Mouse (Mus musculus) neutrophil, adult 5-6 weeks (primary cell): ENCODE results near the gene Chrm4. TPM values are rescaled to one million over a fixed set of nuclear protein-coding genes. Genes with fewer than 3 reads are reported as not detected.

ENCODE experiments used
- ATAC-seq: fragments of 151-379, 151-347 bp; 2 replicates; pipeline ENCODE4 v1.8.0; 2017; ENCODE audit warnings: mild to moderate bottlenecking, moderate TSS enrichment; ENCODE audit not compliant: insufficient number of reproducible peaks, poor library complexity, low FRiP score, severe bottlenecking; ENCODE audit errors: extremely low read depth
- total RNA-seq: library from RNA; stranded (forward); fragments of 200-1000 nt; gene quantifications from 2 replicates; pipeline ENCODE4 v1.2.3, GENCODE M21; 2017

Chrm4 gene
- not detected in 2 replicates for total RNA-seq

- no peak for ATAC-seq
Observed at GRCm38 (mm10) chr2:91926949-91927348, at the start of gene Chrm4. TSS of gene Chrm4 (plus strand) at chr2:91927249.

GRCm38 (mm10) chr2:91878387-91879180, 48.5 kb upstream of the Chrm4 start:
- no peak for ATAC-seq

GRCm38 (mm10) chr2:91883961-91884360, 43.1 kb upstream of the Chrm4 start:
- ATAC-seq, result no peak

- no peak for ATAC-seq
Observed at GRCm38 (mm10) chr2:91884616-91885015, 42.4 kb upstream of the Chrm4 start.

- ATAC-seq, result no peak
Observed at GRCm38 (mm10) chr2:91894716-91895115, 32.3 kb upstream of the Chrm4 start.

GRCm38 (mm10) chr2:91895401-91895800, 31.6 kb upstream of the Chrm4 start:
- no peak for ATAC-seq

GRCm38 (mm10) chr2:91897968-91898367, 29.1 kb upstream of the Chrm4 start:
- ATAC-seq, result no peak

- no peak for ATAC-seq
Observed at GRCm38 (mm10) chr2:91899141-91899540, 27.9 kb upstream of the Chrm4 start.

GRCm38 (mm10) chr2:91900431-91900830, 26.6 kb upstream of the Chrm4 start:
- no peak for ATAC-seq

GRCm38 (mm10) chr2:91902336-91902735, 24.7 kb upstream of the Chrm4 start:
- ATAC-seq, result no peak

GRCm38 (mm10) chr2:91903171-91903925, 23.7 kb upstream of the Chrm4 start:
- ATAC-seq, result no peak

- no peak for ATAC-seq
Observed at GRCm38 (mm10) chr2:91904618-91905307, 22.3 kb upstream of the Chrm4 start.

- no peak for ATAC-seq
Observed at GRCm38 (mm10) chr2:91906141-91906540, 20.9 kb upstream of the Chrm4 start.

GRCm38 (mm10) chr2:91912616-91913015, 14.4 kb upstream of the Chrm4 start:
- ATAC-seq, result no peak

GRCm38 (mm10) chr2:91913328-91914110, 13.5 kb upstream of the Chrm4 start:
- no peak for ATAC-seq

- no peak for ATAC-seq
Observed at GRCm38 (mm10) chr2:91916346-91916977, 10.6 kb upstream of the Chrm4 start.

GRCm38 (mm10) chr2:91917096-91917495, 10.0 kb upstream of the Chrm4 start:
- ATAC-seq, result no peak

GRCm38 (mm10) chr2:91920130-91920529, 6.9 kb upstream of the Chrm4 start:
- ATAC-seq, result no peak
